Mouse (Mus musculus) heart, embryonic 11.5 days (tissue): ENCODE data around the gene Gm20388. TPM values are rescaled to one million over a fixed set of nuclear protein-coding genes. Genes with fewer than 3 reads are reported as not detected.

Experiments used
- ATAC-seq: fragments of 200-750 bp; cut with Nextera tagmentation; replicated peaks from 2 replicates; pipeline ENCODE4 v1.8.0; 2017; ENCODE audit warnings: moderate library complexity; ENCODE audit not compliant: insufficient number of reproducible peaks, low FRiP score, low TSS enrichment
- H3K27ac ChIP-seq: fragments of 300-500 bp; sonication (generic); 2 replicates; pipeline ENCODE4 v1.5.1; 2014; ENCODE audit warnings: mild to moderate bottlenecking, low read depth, low read length
- H3K27me3 ChIP-seq: fragments of 300-500 bp; sonication (generic); 2 replicates; pipeline ENCODE4 v1.6.1; 2014; ENCODE audit warnings: mild to moderate bottlenecking, low read length, mixed read lengths; ENCODE audit not compliant: control insufficient read depth, insufficient read depth
- H3K36me3 ChIP-seq: fragments of 300-500 bp; sonication (generic); 2 replicates; pipeline ENCODE4 v1.6.1; 2014; ENCODE audit warnings: mild to moderate bottlenecking, low read length, moderate library complexity, mixed read lengths; ENCODE audit not compliant: control insufficient read depth, insufficient read depth
- H3K4me1 ChIP-seq: fragments of 300-500 bp; sonication (generic); 2 replicates; pipeline ENCODE4 v1.6.1; 2014; ENCODE audit warnings: low read length; ENCODE audit not compliant: control insufficient read depth, insufficient read depth
- H3K4me2 ChIP-seq: fragments of 300-500 bp; sonication (generic); 2 replicates; pipeline ENCODE4 v1.6.1; 2014; ENCODE audit warnings: mild to moderate bottlenecking, moderate library complexity
- H3K4me3 ChIP-seq: fragments of 300-500 bp; sonication (generic); 2 replicates; pipeline ENCODE4 v1.5.1; 2014; ENCODE audit warnings: low read depth, low read length
- H3K9ac ChIP-seq: fragments of 300-500 bp; sonication (generic); 2 replicates; pipeline ENCODE4 v1.6.1; 2014; ENCODE audit warnings: mild to moderate bottlenecking, low read depth, low read length, moderate library complexity
- H3K9me3 ChIP-seq: fragments of 300-500 bp; sonication (generic); replicated peaks from 2 replicates; pipeline ENCODE4 v1.6.1; 2016; ENCODE audit warnings: low read length; ENCODE audit not compliant: control insufficient read depth
- WGBS: fragments of 180-500 bp; shearing (Covaris S2); extraction: QIAGEN DNeasy Blood & Tissue Kit; methylation state at CpG from one replicate; pipeline ENCODE4 v1.1.7; 2014; ENCODE audit not compliant: insufficient replicate concordance; 5-methylcytosine and 5-hydroxymethylcytosine counted together
- polyA plus RNA-seq: library from polyadenylated mRNA; unstranded; fragments of >200 nt; fragmentation: Nextera tagmentation; extraction: Ambion mirVana; gene quantifications from 2 replicates; pipeline ENCODE4 v1.2.1, GENCODE M21; 2014

Gm20388 gene
- polyA plus RNA-seq, 1 experiment from 2014 or later = 6.4 TPM

DNA sequence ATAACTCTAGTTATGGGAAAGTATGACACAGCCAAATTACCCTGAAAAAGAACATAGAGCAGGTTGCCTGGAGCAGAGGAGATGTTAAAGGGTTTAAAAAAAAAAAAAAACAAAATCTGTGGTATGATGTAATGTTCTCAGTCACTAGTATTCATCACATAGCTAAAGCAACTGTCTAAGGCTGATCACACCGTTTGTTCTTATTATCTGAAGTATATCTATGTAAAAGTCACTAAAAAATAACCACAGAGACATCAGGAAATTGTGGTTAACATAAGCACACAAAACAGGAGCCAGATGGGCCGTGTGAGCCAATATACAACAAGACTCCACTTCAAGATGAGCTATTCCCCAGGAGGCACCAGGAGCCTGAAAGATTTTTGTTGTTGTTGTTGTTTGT lies 3089.7 kb downstream of the Gm20388 start:
- 70% methylated on average over 2 of the region's 2 CpGs for WGBS
- Histone ChIP-seq H3K4me1 (peaks cover 27% of the 10 kb centered on the region), H3K27me3 (no peaks in the 10 kb centered on the region)

GRCm38 (mm10) chr8:123004033-123004922 lies 3093.6 kb downstream of the Gm20388 start:
- H3K4me2 ChIP-seq = no peak overlapping the region
- H3K4me1 ChIP-seq = peaks cover 38% of the 10 kb centered on the region
- 59% methylated on average over 14 of the region's 14 CpGs for WGBS

More for the DNA sequence above, 3089.7 kb downstream of the Gm20388 start:
- H3K9ac ChIP-seq = no peak overlapping the region
- no peak overlapping the region for H3K4me3 ChIP-seq
- no peak overlapping the region for H3K4me2 ChIP-seq
- H3K27ac ChIP-seq = no peak overlapping the region
- no peaks in the 10 kb centered on the region for H3K9me3 ChIP-seq
- no peaks in the 10 kb centered on the region for H3K36me3 ChIP-seq
- ATAC-seq = no peak

DNA sequence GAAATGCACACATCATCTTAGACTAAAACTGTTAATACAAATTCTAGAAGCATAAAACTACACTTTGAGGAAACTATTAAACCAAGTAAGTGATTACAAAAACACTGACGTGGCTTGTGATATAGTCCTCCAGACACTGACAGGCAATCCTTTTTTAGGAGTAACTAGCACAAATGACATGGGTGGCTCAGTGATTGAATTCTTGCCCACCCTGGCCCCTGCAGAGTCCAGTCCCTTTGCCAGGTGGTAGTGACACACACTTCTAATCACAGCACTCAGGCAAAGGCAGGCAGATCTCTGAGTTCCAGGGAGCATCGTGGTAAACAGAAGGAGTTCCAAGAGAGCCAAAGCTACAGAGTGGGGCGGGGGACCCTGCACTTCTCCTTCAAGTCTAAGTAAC lies 3094.7 kb downstream of the Gm20388 start:
- peaks cover 38% of the 10 kb centered on the region for H3K4me1 ChIP-seq

More at GRCm38 (mm10) chr8:123004033-123004922, 3093.6 kb downstream of the Gm20388 start:
- H3K36me3 ChIP-seq = no peaks in the 10 kb centered on the region
- H3K9me3 ChIP-seq = no peaks in the 10 kb centered on the region
- H3K27ac ChIP-seq = 0 out of 2 replicates have a peak overlapping the region, but pooled peaks have one; percentile 4
- no peaks in the 10 kb centered on the region for H3K27me3 ChIP-seq
- H3K9ac ChIP-seq = no peak overlapping the region
- H3K4me3 ChIP-seq = no peak overlapping the region
- no peak for ATAC-seq

GRCm38 (mm10) chr8:123005805-123006204 lies 3095.2 kb downstream of the Gm20388 start:
- Histone ChIP-seq H3K4me1 (peaks cover 38% of the 10 kb centered on the region), H3K27ac (no peak overlapping the region), H3K4me3 (no peak overlapping the region), H3K36me3 (no peaks in the 10 kb centered on the region; the same call in 1 of the 2 replicates), H3K4me2 (0 out of 2 replicates have a peak overlapping the region, but pooled peaks have one; percentile 4), H3K9me3 (no peaks in the 10 kb centered on the region), H3K27me3 (no peaks in the 10 kb centered on the region), H3K9ac (no peak overlapping the region)
- WGBS = 81% methylated on average over 5 of the region's 5 CpGs
- no peak for ATAC-seq

More for the DNA sequence above, 3094.7 kb downstream of the Gm20388 start:
- Histone ChIP-seq H3K4me2 (0 out of 2 replicates have a peak overlapping the region, but pooled peaks have one; percentile 4), H3K4me3 (no peak overlapping the region), H3K27me3 (no peaks in the 10 kb centered on the region), H3K9me3 (no peaks in the 10 kb centered on the region), H3K27ac (no peak overlapping the region), H3K36me3 (no peaks in the 10 kb centered on the region; the same call in 1 of the 2 replicates), H3K9ac (no peak overlapping the region)
- WGBS = 51% methylated on average over 3 of the region's 3 CpGs
- no peak for ATAC-seq

- peaks cover 2% of the 10 kb centered on the region; the same call in 1 of the 2 replicates for H3K36me3 ChIP-seq
- H3K4me1 ChIP-seq = peaks cover 18% of the 10 kb centered on the region
- no peak overlapping the region for H3K4me3 ChIP-seq
- H3K9me3 ChIP-seq = no peaks in the 10 kb centered on the region
- no peaks in the 10 kb centered on the region for H3K27me3 ChIP-seq
- no peak overlapping the region for H3K4me2 ChIP-seq
- H3K9ac ChIP-seq = no peak overlapping the region
- no peak overlapping the region for H3K27ac ChIP-seq
- ATAC-seq = no peak
Measured at GRCm38 (mm10) chr8:123011321-123011720, 3100.7 kb downstream of the Gm20388 start.

DNA sequence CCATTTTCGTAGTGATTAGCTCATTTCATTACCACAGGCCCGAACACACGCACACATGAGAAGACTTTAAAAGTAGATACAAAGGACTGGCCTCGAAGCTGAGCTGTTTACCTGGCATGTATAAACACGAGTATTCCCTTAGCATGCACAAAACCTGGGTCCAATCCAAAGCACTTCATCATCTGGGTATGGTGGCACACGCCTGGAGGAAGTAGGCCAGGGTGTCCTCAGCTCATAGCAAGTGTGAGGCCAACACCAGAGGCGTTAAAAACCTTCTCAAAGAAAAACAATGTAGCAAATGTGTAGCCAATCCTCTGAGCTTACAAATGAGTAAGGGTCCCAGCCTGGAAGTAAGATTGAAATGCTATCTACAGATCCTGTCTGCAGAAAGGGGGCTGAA lies 3103.8 kb downstream of the Gm20388 start:
- WGBS = 82% methylated on average over 7 of the region's 7 CpGs
- no peak for ATAC-seq
- H3K9ac ChIP-seq = no peak overlapping the region
- no peaks in the 10 kb centered on the region for H3K27me3 ChIP-seq
- H3K4me1 ChIP-seq = peaks cover 26% of the 10 kb centered on the region
- H3K36me3 ChIP-seq = peaks cover 2% of the 10 kb centered on the region; the same call in 1 of the 2 replicates
- no peak overlapping the region for H3K4me3 ChIP-seq
- H3K27ac ChIP-seq = no peak overlapping the region
- no peak overlapping the region for H3K4me2 ChIP-seq
- no peaks in the 10 kb centered on the region for H3K9me3 ChIP-seq

DNA sequence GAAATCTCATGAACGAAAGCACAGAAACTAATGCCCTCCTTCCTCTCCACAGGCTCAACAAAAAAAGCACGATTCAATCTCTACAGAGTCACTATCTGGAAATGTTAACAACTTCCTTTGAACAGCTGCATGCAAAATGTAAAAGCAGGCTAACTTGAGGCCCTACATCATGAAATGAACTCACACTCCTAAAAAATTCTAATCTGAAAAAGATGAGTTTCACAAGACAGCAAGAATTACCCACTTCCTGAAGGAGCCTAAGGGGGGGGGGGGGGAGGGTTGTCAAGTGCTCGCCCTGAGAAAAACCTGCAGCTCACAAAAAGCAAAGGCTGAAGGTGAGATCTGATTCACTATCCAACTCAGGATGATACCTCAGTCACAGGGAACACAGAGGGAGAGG lies 3104.4 kb downstream of the Gm20388 start:
- 49% methylated on average over 3 of the region's 3 CpGs for WGBS
- Histone ChIP-seq H3K27me3 (no peaks in the 10 kb centered on the region), H3K9me3 (no peaks in the 10 kb centered on the region), H3K9ac (no peak overlapping the region), H3K4me1 (peaks cover 28% of the 10 kb centered on the region), H3K27ac (no peak overlapping the region), H3K36me3 (peaks cover 2% of the 10 kb centered on the region; the same call in 1 of the 2 replicates), H3K4me2 (no peak overlapping the region), H3K4me3 (no peak overlapping the region)
- no peak for ATAC-seq

DNA sequence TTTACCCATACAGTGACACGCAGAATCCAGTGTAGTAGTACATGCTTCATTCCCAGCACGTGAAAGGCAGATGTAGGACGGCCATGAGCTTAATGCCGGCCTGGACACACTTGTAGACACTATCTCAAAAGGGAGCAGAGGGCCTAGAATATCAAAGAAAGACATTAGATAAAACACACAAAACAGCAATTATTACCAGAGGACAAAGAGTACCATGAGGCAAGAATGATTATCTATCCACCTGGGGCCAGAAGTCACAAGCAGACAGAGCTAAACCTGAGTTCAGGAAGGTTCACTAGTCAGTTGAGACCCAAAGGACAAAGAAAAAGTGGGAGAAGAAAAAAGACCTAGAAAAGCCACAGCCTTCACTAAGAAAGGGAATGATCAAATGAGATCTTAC lies 3106.5 kb downstream of the Gm20388 start:
- ATAC-seq = no peak
- no peak overlapping the region for H3K4me2 ChIP-seq
- no peak overlapping the region for H3K9ac ChIP-seq
- H3K36me3 ChIP-seq = 0 out of 2 replicates have a peak, but pooled peaks cover 2% of the 10 kb centered on the region
- peaks cover 38% of the 10 kb centered on the region for H3K4me1 ChIP-seq
- no peaks in the 10 kb centered on the region for H3K27me3 ChIP-seq
- 84% methylated on average over 4 of the region's 4 CpGs for WGBS
- no peak overlapping the region for H3K27ac ChIP-seq
- no peak overlapping the region for H3K4me3 ChIP-seq
- H3K9me3 ChIP-seq = no peaks in the 10 kb centered on the region
